Mouse (Mus musculus) neural tube, embryonic 13.5 days (tissue): ENCODE measurements around the gene Galnt2. TPM values are rescaled to one million over a fixed set of nuclear protein-coding genes. Genes with fewer than 3 reads are reported as not detected.

Experiments
- ATAC-seq: fragments of 200-750 bp; cut with Nextera tagmentation; 2 replicates; pipeline ENCODE4 v1.8.0; 2017; ENCODE audit warnings: low read depth, mild to moderate bottlenecking, moderate TSS enrichment, moderate library complexity
- H3K27ac ChIP-seq: fragments of 300-500 bp; sonication (generic); replicated peaks from 2 replicates; pipeline ENCODE4 v1.5.1; 2015; ENCODE audit warnings: moderate library complexity, mild to moderate bottlenecking, inconsistent platforms
- H3K27me3 ChIP-seq: fragments of 300-500 bp; sonication (generic); 2 replicates; pipeline ENCODE4 v1.6.1; 2015; ENCODE audit warnings: mild to moderate bottlenecking, inconsistent platforms
- H3K36me3 ChIP-seq: fragments of 300-500 bp; sonication (generic); 2 replicates; pipeline ENCODE4 v1.6.1; 2015; ENCODE audit warnings: mild to moderate bottlenecking, inconsistent platforms
- H3K4me1 ChIP-seq: fragments of 300-500 bp; sonication (generic); replicated peaks from 2 replicates; pipeline ENCODE4 v1.6.1; 2015; ENCODE audit warnings: inconsistent platforms
- H3K4me2 ChIP-seq: fragments of 300-500 bp; sonication (generic); 2 replicates; pipeline ENCODE4 v1.6.1; 2015; ENCODE audit warnings: inconsistent platforms, mild to moderate bottlenecking, moderate library complexity
- H3K4me3 ChIP-seq: fragments of 300-500 bp; sonication (generic); 2 replicates; pipeline ENCODE4 v1.5.1; 2015; ENCODE audit warnings: mild to moderate bottlenecking, inconsistent platforms
- H3K9ac ChIP-seq: fragments of 300-500 bp; sonication (generic); 2 replicates; pipeline ENCODE4 v1.6.1; 2015; ENCODE audit warnings: moderate library complexity, mild to moderate bottlenecking, inconsistent platforms
- H3K9me3 ChIP-seq: fragments of 300-500 bp; sonication (generic); 2 replicates; pipeline ENCODE4 v1.6.1; 2016; ENCODE audit warnings: inconsistent platforms
- WGBS: fragments of 180-500 bp; shearing (Covaris S2); methylation state at CpG from one replicate; pipeline ENCODE4 v1.1.7; 2015; 5-methylcytosine and 5-hydroxymethylcytosine counted together
- polyA plus RNA-seq: library from polyadenylated mRNA; unstranded; fragments of >200 nt; fragmentation: Nextera tagmentation; extraction: Ambion mirVana; gene quantifications from 2 replicates; pipeline ENCODE4 v1.2.1, GENCODE M21; 2015

The Galnt2 gene
- polyA plus RNA-seq, 1 experiment from 2014 or later, result 61.4 TPM

- no peaks in the 10 kb centered on the region for H3K4me1 ChIP-seq
- H3K27ac ChIP-seq, result no peak overlapping the region
- H3K4me2 ChIP-seq, result no peak overlapping the region
- H3K27me3 ChIP-seq, result no peaks in the 10 kb centered on the region
- peak; percentile 40; the same call in 1 of the 2 replicates for ATAC-seq
- H3K36me3 ChIP-seq, result peaks cover 25% of the 10 kb centered on the region
- no peaks in the 10 kb centered on the region for H3K9me3 ChIP-seq
- no peak overlapping the region for H3K4me3 ChIP-seq
- no peak overlapping the region for H3K9ac ChIP-seq
- 18% methylated on average over 8 of the region's 8 CpGs for WGBS
Observed at GRCm38 (mm10) chr8:124368213-124368612, 137.0 kb downstream of the Galnt2 start.

GRCm38 (mm10) chr8:124370422-124371183, 139.4 kb downstream of the Galnt2 start:
- 75% methylated on average over 17 of the region's 17 CpGs for WGBS

GRCm38 (mm10) chr8:124371410-124372123, 140.4 kb downstream of the Galnt2 start:
- no peak overlapping the region for H3K4me3 ChIP-seq
- H3K27ac ChIP-seq, result no peak overlapping the region
- peaks cover 35% of the 10 kb centered on the region for H3K36me3 ChIP-seq
- H3K9ac ChIP-seq, result no peak overlapping the region
- no peaks in the 10 kb centered on the region for H3K4me1 ChIP-seq
- H3K9me3 ChIP-seq, result no peaks in the 10 kb centered on the region
- ATAC-seq, result no peak
- H3K4me2 ChIP-seq, result no peak overlapping the region
- H3K27me3 ChIP-seq, result no peaks in the 10 kb centered on the region
- 91% methylated on average over 23 of the region's 23 CpGs for WGBS

More at GRCm38 (mm10) chr8:124370422-124371183, 139.4 kb downstream of the Galnt2 start:
- no peaks in the 10 kb centered on the region for H3K4me1 ChIP-seq
- no peak overlapping the region for H3K27ac ChIP-seq
- H3K36me3 ChIP-seq, result peaks cover 35% of the 10 kb centered on the region
- no peak overlapping the region for H3K9ac ChIP-seq
- no peaks in the 10 kb centered on the region for H3K9me3 ChIP-seq
- H3K4me3 ChIP-seq, result no peak overlapping the region
- H3K4me2 ChIP-seq, result no peak overlapping the region
- H3K27me3 ChIP-seq, result no peaks in the 10 kb centered on the region
- ATAC-seq, result no peak

- no peaks in the 10 kb centered on the region for H3K4me1 ChIP-seq
- 93% methylated on average over 5 of the region's 5 CpGs for WGBS
Observed at GRCm38 (mm10) chr8:124373753-124374152, 142.6 kb downstream of the Galnt2 start.

GRCm38 (mm10) chr8:124375168-124375567, 144.0 kb downstream of the Galnt2 start:
- H3K9me3 ChIP-seq, result no peaks in the 10 kb centered on the region
- no peak for ATAC-seq
- WGBS, result 73% methylated on average over 6 of the region's 6 CpGs
- no peaks in the 10 kb centered on the region for H3K27me3 ChIP-seq
- no peak overlapping the region for H3K4me3 ChIP-seq
- no peaks in the 10 kb centered on the region for H3K4me1 ChIP-seq
- H3K4me2 ChIP-seq, result no peak overlapping the region
- peaks cover 41% of the 10 kb centered on the region for H3K36me3 ChIP-seq
- no peak overlapping the region for H3K9ac ChIP-seq
- H3K27ac ChIP-seq, result no peak overlapping the region

More at GRCm38 (mm10) chr8:124373753-124374152, 142.6 kb downstream of the Galnt2 start:
- no peak for ATAC-seq
- Histone ChIP-seq H3K9me3 (no peaks in the 10 kb centered on the region), H3K9ac (no peak overlapping the region), H3K36me3 (peaks cover 48% of the 10 kb centered on the region), H3K27ac (no peak overlapping the region), H3K27me3 (no peaks in the 10 kb centered on the region), H3K4me2 (no peak overlapping the region), H3K4me3 (no peak overlapping the region)

- H3K36me3 ChIP-seq, result peaks cover 37% of the 10 kb centered on the region
- no peaks in the 10 kb centered on the region for H3K9me3 ChIP-seq
- H3K27me3 ChIP-seq, result no peaks in the 10 kb centered on the region
- no peaks in the 10 kb centered on the region for H3K4me1 ChIP-seq
- H3K4me2 ChIP-seq, result no peak overlapping the region
- H3K4me3 ChIP-seq, result no peak overlapping the region
- no peak overlapping the region for H3K27ac ChIP-seq
- no peak overlapping the region for H3K9ac ChIP-seq
- no peak for ATAC-seq
- 81% methylated on average over 9 of the region's 9 CpGs for WGBS
Observed at GRCm38 (mm10) chr8:124375727-124376126, 144.5 kb downstream of the Galnt2 start.

- Histone ChIP-seq H3K9ac (no peak overlapping the region), H3K4me2 (no peak overlapping the region), H3K4me3 (no peak overlapping the region), H3K27ac (no peak overlapping the region), H3K4me1 (peaks cover under 1% of the 10 kb centered on the region), H3K27me3 (no peaks in the 10 kb centered on the region), H3K9me3 (no peaks in the 10 kb centered on the region), H3K36me3 (peaks cover 36% of the 10 kb centered on the region)
- no peak for ATAC-seq
- whole genome bisulfite sequencing, result 96% methylated on average over 12 of the region's 12 CpGs
Observed at GRCm38 (mm10) chr8:124376406-124376805, 145.2 kb downstream of the Galnt2 start.

- 69% methylated on average over 6 of the region's 6 CpGs for WGBS
- H3K27ac ChIP-seq, result no peak overlapping the region
- no peak overlapping the region for H3K4me3 ChIP-seq
- H3K4me2 ChIP-seq, result no peak overlapping the region
- H3K9ac ChIP-seq, result no peak overlapping the region
- H3K9me3 ChIP-seq, result no peaks in the 10 kb centered on the region
- H3K27me3 ChIP-seq, result no peaks in the 10 kb centered on the region
- no peak for ATAC-seq
- H3K4me1 ChIP-seq, result peaks cover 16% of the 10 kb centered on the region
- H3K36me3 ChIP-seq, result peaks cover 31% of the 10 kb centered on the region
Observed at GRCm38 (mm10) chr8:124379289-124379688, 148.1 kb downstream of the Galnt2 start.

GRCm38 (mm10) chr8:124382235-124382634, 151.0 kb downstream of the Galnt2 start:
- WGBS, result 40% methylated on average over 10 of the region's 10 CpGs
- Histone ChIP-seq H3K27ac (peak overlapping the region; percentile 79), H3K9ac (peak overlapping the region; percentile 39; the same call in 1 of the 2 replicates), H3K27me3 (no peaks in the 10 kb centered on the region), H3K9me3 (no peaks in the 10 kb centered on the region), H3K4me3 (no peak overlapping the region), H3K36me3 (peaks cover 21% of the 10 kb centered on the region), H3K4me2 (no peak overlapping the region), H3K4me1 (peaks cover 29% of the 10 kb centered on the region)
- ATAC-seq, result peak; percentile 73

- Histone ChIP-seq H3K4me1 (peaks cover 31% of the 10 kb centered on the region), H3K4me2 (no peak overlapping the region), H3K4me3 (no peak overlapping the region), H3K36me3 (peaks cover 11% of the 10 kb centered on the region), H3K9ac (no peak overlapping the region), H3K27me3 (no peaks in the 10 kb centered on the region), H3K9me3 (no peaks in the 10 kb centered on the region), H3K27ac (no peak overlapping the region)
- ATAC-seq, result no peak
- WGBS, result 93% methylated on average over 19 of the region's 19 CpGs
Observed at GRCm38 (mm10) chr8:124384336-124384735, 153.1 kb downstream of the Galnt2 start.

GRCm38 (mm10) chr8:124386225-124386899, 155.2 kb downstream of the Galnt2 start:
- H3K4me3 ChIP-seq, result no peak overlapping the region
- H3K4me2 ChIP-seq, result no peak overlapping the region
- peak; percentile 60 for ATAC-seq
- peak overlapping the region; percentile 34 for H3K27ac ChIP-seq
- no peaks in the 10 kb centered on the region for H3K27me3 ChIP-seq
- 58% methylated on average over 23 of the region's 23 CpGs for WGBS
- H3K9me3 ChIP-seq, result no peaks in the 10 kb centered on the region
- peaks cover 7% of the 10 kb centered on the region; the same call in 1 of the 2 replicates for H3K36me3 ChIP-seq
- peaks cover 30% of the 10 kb centered on the region for H3K4me1 ChIP-seq
- H3K9ac ChIP-seq, result no peak overlapping the region

GRCm38 (mm10) chr8:124389495-124389894, 158.3 kb downstream of the Galnt2 start:
- Histone ChIP-seq H3K4me3 (no peak overlapping the region), H3K9me3 (no peaks in the 10 kb centered on the region), H3K4me1 (peaks cover 32% of the 10 kb centered on the region), H3K36me3 (no peaks in the 10 kb centered on the region), H3K4me2 (no peak overlapping the region), H3K27me3 (no peaks in the 10 kb centered on the region), H3K27ac (no peak overlapping the region), H3K9ac (no peak overlapping the region)
- 90% methylated on average over 11 of the region's 11 CpGs for WGBS
- ATAC-seq, result no peak
